In the genomic region with DNA sequence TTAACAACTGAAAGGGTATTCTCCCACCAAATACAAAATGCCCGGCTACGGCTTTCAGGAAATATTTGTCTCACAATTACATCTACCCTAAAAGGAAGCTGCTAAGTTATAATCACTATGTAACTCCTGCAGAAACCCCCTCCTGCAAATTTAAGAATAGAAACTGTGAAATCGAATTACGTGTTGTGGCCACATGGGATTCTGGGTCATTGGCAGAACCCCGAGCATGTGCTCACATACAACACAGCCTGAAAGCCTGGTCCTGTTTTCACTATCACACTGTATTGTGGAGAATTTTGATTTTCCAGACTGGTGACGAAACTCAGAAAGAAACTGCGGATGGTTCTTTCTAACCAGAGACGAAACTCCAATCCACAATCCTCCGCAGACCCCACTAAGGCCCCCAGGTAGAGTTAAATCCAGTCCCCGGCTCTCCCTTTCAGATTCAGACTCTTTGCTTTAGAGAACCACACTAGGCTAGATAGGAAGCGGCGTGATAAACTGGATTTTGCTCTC, we compare ENCODE assay signal across 27 mouse cellular contexts. TPM values are rescaled to one million over a fixed set of nuclear protein-coding genes. Genes with fewer than 3 reads are reported as not detected.
DNase-seq lines count a peak whose midpoint lies in the region; ATAC-seq lines count a peak whose summit lies in the region.
"Had no signal": no experiment of that assay in that cellular context is flagged by ENCODE, and none has a peak within 500 bp of the region (broad histone marks: within the 10 kb centered on the region; RNA-seq: fewer than 3 reads in every experiment).

No protein-coding gene starts in this region.

- peaks cover 86% of the 10 kb centered on the region for H3K4me1 ChIP-seq in limb, embryonic 12.5 days (replicated peaks)
- H3K4me1 ChIP-seq in limb, embryonic 10.5 days, result peaks cover 80% of the 10 kb centered on the region
- H3K4me1 ChIP-seq in embryonic facial prominence, embryonic 14.5 days (ENCODE audit: control insufficient read depth, insufficient read depth, low read length), result peaks cover 45% of the 10 kb centered on the region
- peaks cover 89% of the 10 kb centered on the region for H3K4me1 ChIP-seq in midbrain, embryonic 13.5 days (replicated peaks)
- H3K4me1 ChIP-seq: megakaryocyte, embryonic 14.5 days had no signal

- DNase-seq in gastrocnemius, postnatal 14 days, result peak; percentile 16
- DNase-seq in gastrocnemius, adult 8-10 months (ENCODE audit: low spot score in 2 of 2), result no peak
- no peak for DNase-seq in limb, embryonic 10.5 days (ENCODE audit: low spot score)
- DNase-seq in embryonic facial prominence, embryonic 14.5 days (ENCODE audit: low spot score), result peak; percentile 62
- DNase-seq in thymus, postnatal 4 days, result no peak
- DNase-seq: adrenal gland, adult 8-10 months; B cell, adult 2 months; cerebellum, adult 2 months; cerebellum, postnatal 25 days; forebrain, postnatal 0 days; kidney, adult 11 months; kidney, postnatal 36 days; layer of hippocampus, postnatal 36 days; lung, embryonic 14.5 days; right cerebral cortex, postnatal 14 days; spleen, adult 18-20 months had no signal

- H3K4me2 ChIP-seq in limb, embryonic 12.5 days, result 0 out of 2 replicates have a peak overlapping the region, but pooled peaks have one; percentile 13
- peak overlapping the region; percentile 13 for H3K4me2 ChIP-seq in embryonic facial prominence, embryonic 14.5 days (ENCODE audit: low read depth, low read length)
- peak overlapping the region; percentile 18 for H3K4me2 ChIP-seq in midbrain, embryonic 13.5 days (replicated peaks)
- H3K4me2 ChIP-seq: hindbrain, embryonic 12.5 days; kidney, embryonic 15.5 days; limb, embryonic 15.5 days; lung, embryonic 14.5 days; neural tube, embryonic 12.5 days had no signal

- no peak for ATAC-seq in limb, embryonic 12.5 days (ENCODE audit: insufficient number of reproducible peaks, insufficient read depth, low FRiP score, low TSS enrichment, low read depth)
- 0 out of 2 replicates have a peak, but pooled peaks have one; percentile 47 for ATAC-seq in embryonic facial prominence, embryonic 14.5 days (ENCODE audit: low read depth)
- ATAC-seq in midbrain, embryonic 13.5 days, result peak; percentile 61
- ATAC-seq: forebrain, postnatal 0 days had no signal

- peak overlapping the region; percentile 4; the same call in 1 of the 2 replicates for H3K27ac ChIP-seq in limb, embryonic 12.5 days
- no peak overlapping the region for H3K27ac ChIP-seq in limb, embryonic 10.5 days
- no peak overlapping the region for H3K27ac ChIP-seq in embryonic facial prominence, embryonic 14.5 days (replicated peaks; ENCODE audit: low read depth, low read length)
- peak overlapping the region; percentile 68; the same call in 1 of the 2 replicates for H3K27ac ChIP-seq in midbrain, embryonic 13.5 days
- H3K27ac ChIP-seq: heart, adult 2 months; hindbrain, embryonic 12.5 days; kidney, embryonic 15.5 days; limb, embryonic 15.5 days; liver, embryonic 14.5 days; neural tube, embryonic 12.5 days had no signal

- H3K36me3 ChIP-seq in limb, embryonic 12.5 days, result no peaks in the 10 kb centered on the region
- no peaks in the 10 kb centered on the region for H3K36me3 ChIP-seq in limb, embryonic 10.5 days
- H3K36me3 ChIP-seq in embryonic facial prominence, embryonic 14.5 days (ENCODE audit: control insufficient read depth, insufficient read depth, low read length), result no peaks in the 10 kb centered on the region
- no peaks in the 10 kb centered on the region for H3K36me3 ChIP-seq in midbrain, embryonic 13.5 days
- H3K36me3 ChIP-seq: hindbrain, embryonic 12.5 days; kidney, embryonic 15.5 days; limb, embryonic 15.5 days; neural tube, embryonic 12.5 days had no signal

- no peak overlapping the region for H3K4me3 ChIP-seq in limb, embryonic 12.5 days (replicated peaks)
- H3K4me3 ChIP-seq in limb, embryonic 10.5 days, result no peak overlapping the region
- no peak overlapping the region for H3K4me3 ChIP-seq in embryonic facial prominence, embryonic 14.5 days (ENCODE audit: low read depth, low read length)
- H3K4me3 ChIP-seq in midbrain, embryonic 13.5 days (replicated peaks), result no peak overlapping the region
- H3K4me3 ChIP-seq: heart, adult 2 months; hindbrain, embryonic 12.5 days; kidney, embryonic 15.5 days; limb, embryonic 15.5 days; megakaryocyte, embryonic 14.5 days; neural tube, embryonic 12.5 days had no signal

- no peak overlapping the region; the same call in 1 of the 2 replicates for H3K9ac ChIP-seq in limb, embryonic 12.5 days (replicated peaks)
- no peak overlapping the region; the same call in 1 of the 2 replicates for H3K9ac ChIP-seq in embryonic facial prominence, embryonic 14.5 days (ENCODE audit: low read depth, low read length)
- 0 out of 2 replicates have a peak overlapping the region, but pooled peaks have one; percentile 34 for H3K9ac ChIP-seq in midbrain, embryonic 13.5 days (replicated peaks)
- H3K9ac ChIP-seq: forebrain, postnatal 0 days; hindbrain, embryonic 12.5 days; kidney, embryonic 15.5 days; limb, embryonic 15.5 days; liver, embryonic 14.5 days; lung, embryonic 14.5 days; neural tube, embryonic 12.5 days had no signal

- no peaks in the 10 kb centered on the region for H3K27me3 ChIP-seq in limb, embryonic 12.5 days
- H3K27me3 ChIP-seq in limb, embryonic 10.5 days (ENCODE audit: low read depth, poor library complexity, severe bottlenecking), result no peaks in the 10 kb centered on the region
- H3K27me3 ChIP-seq in embryonic facial prominence, embryonic 14.5 days (replicated peaks; ENCODE audit: control insufficient read depth, insufficient read depth, low read length), result no peaks in the 10 kb centered on the region
- H3K27me3 ChIP-seq in midbrain, embryonic 13.5 days, result no peaks in the 10 kb centered on the region
- H3K27me3 ChIP-seq: CH12.LX; hindbrain, embryonic 12.5 days; kidney, embryonic 15.5 days; limb, embryonic 15.5 days; megakaryocyte, embryonic 14.5 days; neural tube, embryonic 12.5 days had no signal

- 42% methylated on average over 12 of the region's 12 CpGs for WGBS in limb, embryonic 12.5 days
- WGBS in limb, embryonic 10.5 days, result 66% methylated on average over 12 of the region's 12 CpGs
- WGBS in embryonic facial prominence, embryonic 14.5 days, result 39% methylated on average over 12 of the region's 12 CpGs
- WGBS in midbrain, embryonic 13.5 days, result 18% methylated on average over 12 of the region's 12 CpGs

- no peaks in the 10 kb centered on the region for H3K9me3 ChIP-seq in limb, embryonic 12.5 days
- no peaks in the 10 kb centered on the region for H3K9me3 ChIP-seq in limb, embryonic 10.5 days (replicated peaks)
- H3K9me3 ChIP-seq in embryonic facial prominence, embryonic 14.5 days (ENCODE audit: control insufficient read depth, low read length), result no peaks in the 10 kb centered on the region
- H3K9me3 ChIP-seq in midbrain, embryonic 13.5 days, result no peaks in the 10 kb centered on the region
- H3K9me3 ChIP-seq: hindbrain, embryonic 12.5 days; kidney, embryonic 15.5 days; limb, embryonic 15.5 days; megakaryocyte, embryonic 14.5 days; neural tube, embryonic 12.5 days had no signal

- intact Hi-C loops in gastrocnemius, postnatal 14 days (cut with DNase I; ENCODE audit: low total_unique reads), result no loop called here

RNA-seq across cellular contexts. Expression of gene Auts2, which starts 21.7 kb away (rescaled TPM):
- total RNA-seq in gastrocnemius, postnatal 14 days (2021), result 10 to 100 TPM; 19.4 to 30.5 TPM
- 10 to 100 TPM in 2 of 4 experiments, 1 to 10 TPM in 2; 7.6 to 18.8 (median 12.4) TPM for total RNA-seq in gastrocnemius, adult 8-10 months (2022)
- 61.5 and 66.4 TPM in 2 replicates for polyA plus RNA-seq in limb, embryonic 12.5 days (2016; fragmentation: Nextera tagmentation; extraction: Ambion mirVana)
- polyA plus RNA-seq in limb, embryonic 10.5 days (2016; fragmentation: Nextera tagmentation; extraction: Ambion mirVana), result 43.0 and 57.8 TPM in 2 replicates
- 29.4 and 35.2 TPM in 2 replicates for polyA plus RNA-seq in embryonic facial prominence, embryonic 14.5 days (2014; fragmentation: Nextera tagmentation; extraction: Ambion mirVana)
- 73.1 and 76.2 TPM in 2 replicates for polyA plus RNA-seq in midbrain, embryonic 13.5 days (2015; fragmentation: Nextera tagmentation; extraction: Ambion mirVana)
- total RNA-seq: CH12.LX, MEL had no signal

Comparison
In these comparisons a context has a peak if more than half of its experiments do, and no peak if none do; other contexts are left out.
1. DNase-seq: peak in gastrocnemius, postnatal 14 days (single experiment) and embryonic facial prominence, embryonic 14.5 days (single experiment); none in gastrocnemius, adult 8-10 months (0 of 2), limb, embryonic 10.5 days (single experiment) and thymus, postnatal 4 days (single experiment).
2. H3K27ac ChIP-seq: peak in limb, embryonic 12.5 days (single experiment) and midbrain, embryonic 13.5 days (single experiment); none in limb, embryonic 10.5 days (single experiment) and embryonic facial prominence, embryonic 14.5 days (single experiment).
3. Peak in every context shown above with its lines, with median percentiles within 50 percentile points of each other: H3K4me2 ChIP-seq.